Mouse (Mus musculus): ENCODE data around the gene Kng1.
"Not testable (repeated sequence)": the region's sequence is repeated elsewhere in the genome, so short reads cannot be mapped to it uniquely, and the experiment has no call there.

Gene Kng1

DNA sequence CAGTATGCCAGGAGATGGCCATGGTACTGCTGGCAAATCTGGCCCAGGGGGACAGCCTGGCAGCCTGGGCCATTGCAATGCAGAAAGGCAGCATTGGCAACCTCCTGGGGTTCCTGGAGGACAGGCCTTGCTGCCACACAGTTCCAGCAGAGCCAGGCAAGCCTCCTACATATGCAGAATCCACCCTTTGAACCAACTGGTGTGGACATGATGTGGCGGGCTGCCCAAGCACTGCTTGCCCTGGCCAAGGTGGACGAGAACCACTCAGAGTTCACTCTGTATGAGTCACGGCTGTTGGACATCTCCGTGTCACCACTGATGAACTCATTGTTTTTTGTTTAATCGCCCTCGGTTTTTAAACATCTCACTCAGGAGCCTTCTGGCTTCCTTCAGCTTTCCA is 36.5 kb downstream of the Kng1 start:
- no peak for DNase-seq (ENCODE audit: low spot score)

DNA sequence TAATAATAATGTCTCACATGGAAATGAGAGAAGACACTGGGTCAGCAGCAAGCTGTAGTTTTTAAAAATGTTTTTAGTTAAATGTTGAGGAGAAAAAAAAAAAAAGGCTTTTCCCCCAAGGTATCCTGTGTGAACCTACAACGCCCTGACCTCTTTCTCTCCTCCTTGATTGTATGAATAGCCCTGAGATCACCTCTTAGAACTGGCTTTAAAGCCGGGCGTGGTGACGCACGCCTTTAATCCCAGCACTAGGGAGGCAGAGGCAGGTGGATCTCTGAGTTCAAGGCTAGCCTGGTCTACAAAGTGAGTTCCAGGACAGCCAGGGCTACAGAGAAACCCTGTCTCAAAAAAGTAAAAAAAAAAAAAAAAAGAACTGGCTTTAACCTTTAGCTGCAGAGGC is 37.9 kb downstream of the Kng1 start:
- not testable (repeated sequence) for DNase-seq (ENCODE audit: low spot score)

DNA sequence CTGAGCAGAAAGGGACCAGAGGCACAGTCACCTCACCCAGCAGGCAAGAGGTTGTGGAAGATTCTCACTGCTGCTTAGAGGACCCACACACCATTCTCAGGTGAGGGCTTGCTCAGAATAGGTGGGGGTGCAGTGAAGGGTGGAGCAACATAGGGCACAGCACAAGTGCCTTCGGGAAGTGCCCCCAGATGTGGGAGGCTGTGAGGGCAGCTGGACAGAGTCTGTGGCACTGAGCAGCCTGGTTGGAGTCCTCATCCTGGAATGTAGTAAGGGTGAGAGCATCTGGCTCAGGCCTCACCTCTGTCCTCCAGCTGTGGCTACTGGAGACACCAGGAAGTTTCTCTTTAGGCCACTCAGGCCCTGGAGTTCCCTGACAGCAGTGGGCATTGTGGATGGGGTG is 39.2 kb downstream of the Kng1 start:
- DNase-seq (ENCODE audit: low spot score) = not testable (repeated sequence)

DNA sequence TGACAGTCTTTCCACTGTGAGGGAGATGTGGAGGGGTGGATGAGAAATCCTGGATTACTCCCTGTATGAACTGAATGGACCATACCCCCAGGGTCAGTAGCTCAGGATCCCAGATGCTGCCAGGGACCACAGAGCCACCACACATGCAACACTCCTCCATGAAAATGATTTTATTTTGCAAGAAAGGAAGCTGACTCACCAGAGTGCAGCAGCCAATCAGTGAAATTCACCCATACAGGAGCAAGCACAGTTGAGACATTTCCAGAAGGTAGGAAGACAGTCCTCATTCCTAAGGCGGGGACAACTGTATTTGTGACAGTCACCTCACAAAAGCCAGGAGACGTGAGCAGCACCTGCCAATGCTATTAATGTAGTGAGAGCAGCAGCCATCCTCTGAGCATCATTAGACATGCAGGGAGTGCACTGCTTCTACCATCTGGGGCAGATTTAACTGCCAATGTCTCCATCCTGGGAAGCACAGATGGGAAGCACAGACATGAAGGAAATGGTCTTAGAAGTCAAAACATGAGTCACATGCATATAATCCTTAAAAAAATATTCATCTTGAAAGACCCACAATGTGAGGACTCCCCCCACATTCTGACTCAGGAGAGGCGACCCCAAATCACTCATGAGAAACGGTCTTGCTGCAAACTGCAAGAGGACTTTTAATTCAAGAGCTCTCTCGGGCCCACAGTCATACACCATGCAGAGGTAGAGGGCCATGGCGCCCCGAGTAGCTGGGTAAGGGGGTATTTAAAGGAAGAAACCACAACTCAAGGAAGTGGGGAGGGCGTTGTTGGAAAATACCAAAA is 39.8 kb downstream of the Kng1 start:
- not testable (repeated sequence) for DNase-seq (ENCODE audit: low spot score)

DNA sequence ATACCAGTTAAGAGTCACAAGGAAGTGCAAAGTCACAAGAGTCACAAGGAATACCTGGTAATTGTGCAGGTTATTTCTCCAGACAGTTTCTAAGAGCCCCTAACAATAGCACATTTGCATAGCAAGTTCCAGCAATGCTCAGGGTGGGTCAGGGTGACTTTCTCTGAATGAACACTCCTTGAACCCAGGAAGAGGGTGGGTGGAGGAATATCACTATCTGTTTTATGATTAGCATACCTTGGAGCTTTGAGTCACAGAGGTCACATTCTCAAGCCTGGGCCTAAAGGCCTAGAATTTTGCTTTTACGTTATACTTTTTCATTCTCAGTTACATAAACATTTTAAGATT is 40.4 kb downstream of the Kng1 start:
- not testable (repeated sequence) for DNase-seq (ENCODE audit: low spot score)

DNA sequence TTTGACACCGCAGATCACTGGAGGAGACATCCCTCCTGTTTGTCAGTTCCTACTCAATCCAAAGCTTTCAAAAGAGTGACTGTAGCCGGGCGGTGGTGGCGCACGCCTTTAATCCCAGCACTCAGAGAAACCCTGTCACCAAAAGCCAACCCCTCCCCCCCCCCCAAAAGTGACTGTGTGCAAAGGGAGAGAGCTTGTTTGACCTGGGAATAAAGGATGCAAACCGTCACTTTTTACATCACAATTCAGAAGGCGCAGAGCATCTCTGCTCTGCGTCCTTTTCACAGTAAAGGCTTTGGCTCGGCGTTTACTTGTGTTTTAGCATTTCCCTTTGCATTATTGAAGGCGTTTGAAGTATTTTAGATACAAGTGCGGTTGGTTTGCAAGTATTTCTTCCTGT is 42.0 kb downstream of the Kng1 start:
- DNase-seq (ENCODE audit: low spot score) = no peak

DNA sequence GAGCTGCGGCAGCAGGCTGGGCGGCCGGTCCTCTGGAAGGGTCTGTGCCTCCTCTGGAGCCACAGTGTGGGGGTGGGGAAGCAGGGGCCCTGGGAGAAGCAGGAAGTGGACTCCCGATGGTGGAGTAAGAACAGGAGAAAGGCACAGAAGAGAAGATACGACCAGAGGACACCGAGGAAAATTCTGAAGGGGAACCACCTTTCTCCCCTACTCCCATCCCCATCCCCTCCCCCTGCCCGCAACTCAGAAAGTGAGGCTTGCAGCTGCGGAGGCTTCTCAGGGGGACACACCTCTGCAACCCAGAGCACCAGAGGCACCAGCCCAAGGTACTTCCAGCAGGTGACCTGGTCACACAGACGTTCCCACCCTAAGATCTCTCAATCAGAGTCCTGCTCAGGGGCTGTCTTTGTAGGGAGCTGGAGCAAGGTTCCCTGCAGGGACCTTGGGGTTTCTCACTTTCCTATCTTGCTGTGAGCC is 42.5 kb downstream of the Kng1 start:
- DNase-seq (ENCODE audit: low spot score) = peak; percentile 74

DNA sequence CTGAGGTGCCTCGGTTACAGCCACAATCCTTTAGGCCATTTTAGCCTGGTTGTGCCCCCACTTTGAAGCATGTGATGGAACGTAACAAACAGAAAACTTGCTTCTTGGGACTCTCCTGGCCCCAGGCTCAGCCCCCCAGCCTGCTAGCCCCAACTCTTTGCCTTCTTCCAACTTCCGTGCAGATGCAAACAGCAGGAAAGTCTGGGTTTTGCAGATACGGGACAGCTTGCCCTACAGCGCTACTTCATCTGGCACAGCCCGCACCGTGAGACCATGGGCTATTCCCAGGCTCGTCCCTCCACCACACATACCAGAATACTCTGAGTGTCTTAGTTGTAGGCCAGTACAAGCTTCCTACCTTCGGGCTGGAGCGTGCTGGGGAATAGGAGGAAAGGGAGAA is 42.9 kb downstream of the Kng1 start:
- DNase-seq (ENCODE audit: low spot score) = no peak

DNA sequence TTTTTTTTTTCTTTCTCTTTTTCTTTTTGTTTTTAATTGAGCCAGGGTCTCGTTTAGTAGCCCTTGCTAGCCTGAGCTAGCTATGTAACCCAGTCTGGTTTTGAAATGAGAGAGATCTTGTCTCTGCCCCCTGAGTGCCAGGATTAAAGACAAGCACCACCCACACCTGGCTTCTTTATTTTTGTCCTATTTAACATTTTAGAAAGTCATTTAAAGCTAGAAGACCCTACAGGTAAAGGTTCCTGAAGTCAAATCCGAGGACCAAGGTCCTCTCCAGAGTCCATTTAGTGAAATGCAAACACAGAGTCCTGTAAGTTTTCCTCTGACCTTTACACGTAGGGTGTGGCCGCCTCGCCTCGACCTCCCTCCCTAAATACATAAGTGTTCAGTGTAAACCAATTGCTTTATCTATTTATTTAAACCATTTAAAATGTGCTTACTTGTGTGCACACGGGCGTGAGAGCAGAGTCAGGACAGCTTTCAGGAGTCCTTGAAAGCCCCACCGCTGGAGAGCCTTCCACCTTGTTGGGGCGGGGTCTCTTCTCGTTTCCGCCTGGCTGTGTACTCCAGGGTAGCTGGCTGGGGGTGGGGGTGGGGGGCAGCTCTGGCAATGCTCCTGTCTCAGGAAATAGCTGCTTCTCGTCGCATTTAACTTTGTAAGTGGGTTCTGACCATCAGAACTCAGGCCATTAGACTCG is 44.8 kb downstream of the Kng1 start:
- DNase-seq (ENCODE audit: low spot score) = peak; percentile 77

DNA sequence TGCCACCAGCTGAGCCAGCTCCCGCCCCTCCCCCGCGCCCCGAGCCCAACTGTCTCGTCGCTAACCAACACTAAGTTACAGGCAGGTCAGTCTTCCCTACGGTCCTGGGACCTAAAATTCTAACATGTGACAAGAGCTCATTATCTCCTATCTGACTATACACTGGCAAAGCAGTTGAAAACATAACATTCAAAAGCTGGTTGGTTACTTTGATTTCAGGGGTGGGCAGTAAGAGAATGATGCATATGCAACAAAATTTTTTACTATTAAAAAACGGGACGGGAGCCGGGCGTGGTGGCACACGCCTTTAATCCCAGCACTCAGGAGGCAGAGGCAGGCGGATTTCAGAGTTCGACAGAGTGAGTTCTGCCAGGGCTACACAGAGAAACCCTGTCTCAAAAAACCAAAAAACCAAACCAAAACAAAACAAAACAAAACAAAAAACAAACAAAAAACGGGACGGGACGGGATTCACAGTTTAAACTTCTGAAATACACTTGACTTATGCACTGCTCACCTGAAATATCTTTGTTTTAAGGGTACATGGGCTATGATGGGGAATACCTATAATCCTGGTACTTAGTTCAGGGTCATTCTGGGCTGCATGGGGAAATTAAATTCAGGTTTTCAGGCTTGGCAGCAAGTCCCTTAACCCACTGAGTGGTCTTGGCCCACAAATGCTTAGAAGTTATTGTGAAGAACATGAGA is 45.5 kb downstream of the Kng1 start:
- DNase-seq (ENCODE audit: low spot score) = no peak

DNA sequence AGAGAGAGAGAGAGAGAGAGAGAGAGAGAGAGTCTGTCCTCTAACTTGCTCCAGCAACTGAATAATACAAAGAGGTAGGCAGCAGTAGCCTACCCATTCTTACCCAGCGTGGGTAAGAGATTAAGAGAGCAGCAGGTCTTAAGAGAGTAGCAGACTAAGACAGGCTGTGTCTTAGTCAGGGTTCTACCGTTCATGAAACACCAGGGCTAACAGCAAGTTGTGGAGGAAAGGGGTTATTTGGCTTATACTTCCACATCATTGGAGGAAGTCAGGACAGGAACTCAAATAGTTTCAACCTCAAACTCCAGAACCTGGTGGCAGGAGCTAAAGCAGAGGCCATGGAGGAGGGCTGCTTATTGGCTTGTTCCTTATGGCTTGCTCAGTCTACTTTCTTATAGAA is 46.2 kb downstream of the Kng1 start:
- no peak for DNase-seq (ENCODE audit: low spot score)

DNA sequence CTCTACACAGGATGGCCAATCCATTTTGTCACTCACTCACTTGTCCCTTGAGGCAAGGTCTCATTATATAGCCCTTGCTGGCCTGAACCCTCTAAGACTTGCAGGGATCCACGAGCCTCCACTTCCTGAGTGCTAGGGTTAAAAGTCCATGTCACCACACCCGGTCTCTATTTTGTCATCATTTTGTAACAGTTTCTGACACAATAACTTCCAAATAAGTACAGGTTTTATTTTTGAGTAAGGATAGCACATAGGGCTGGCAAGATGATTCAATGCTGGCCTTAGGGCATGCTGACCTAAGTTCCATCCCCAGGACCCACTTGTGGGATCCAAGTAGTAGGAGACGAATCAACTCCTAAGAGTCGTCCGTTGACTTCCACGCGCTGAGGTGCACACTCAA is 48.5 kb downstream of the Kng1 start:
- no peak for DNase-seq (ENCODE audit: low spot score)

DNA sequence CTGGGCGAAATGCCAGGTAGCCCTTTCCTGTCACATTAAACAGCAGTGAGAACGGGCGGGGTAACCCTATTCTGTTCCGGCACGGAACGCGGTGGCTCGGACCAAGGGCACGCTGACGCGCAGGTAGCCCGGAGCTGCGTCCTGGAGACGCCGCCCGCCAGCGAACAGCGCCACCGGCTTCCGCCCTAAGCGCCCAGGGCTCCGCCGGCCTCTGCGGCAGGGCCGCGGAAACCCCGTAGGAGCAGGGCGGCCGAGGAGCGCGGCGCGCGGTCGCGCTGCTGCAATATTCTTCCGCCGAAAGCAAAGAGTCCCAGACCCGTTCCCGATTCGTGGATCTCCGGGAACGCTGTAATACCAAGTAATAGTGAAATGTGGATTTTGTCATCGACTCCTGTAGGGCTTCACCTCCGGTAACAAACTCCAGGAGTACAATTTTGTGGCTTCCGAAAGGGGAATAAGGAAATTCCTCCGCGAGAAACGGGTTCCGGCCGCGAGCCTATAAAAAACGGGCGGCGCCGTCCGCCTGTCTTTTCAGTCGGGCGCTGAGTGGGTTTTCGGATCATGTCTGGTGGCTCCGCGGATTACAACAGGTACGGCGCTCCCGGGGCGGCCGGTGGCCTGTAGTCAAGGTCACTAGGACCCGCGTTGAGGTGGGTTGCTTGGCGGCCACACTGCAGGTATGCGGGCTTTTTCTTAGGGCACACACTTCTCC is 49.7 kb downstream of the Kng1 start, which contains the start of gene Eif4a2:
Gene Eif4a2 (plus strand): TSS at position 214 of the 712 bp plus-strand sequence.
- peak; percentile 90 for DNase-seq (ENCODE audit: low spot score)

DNA sequence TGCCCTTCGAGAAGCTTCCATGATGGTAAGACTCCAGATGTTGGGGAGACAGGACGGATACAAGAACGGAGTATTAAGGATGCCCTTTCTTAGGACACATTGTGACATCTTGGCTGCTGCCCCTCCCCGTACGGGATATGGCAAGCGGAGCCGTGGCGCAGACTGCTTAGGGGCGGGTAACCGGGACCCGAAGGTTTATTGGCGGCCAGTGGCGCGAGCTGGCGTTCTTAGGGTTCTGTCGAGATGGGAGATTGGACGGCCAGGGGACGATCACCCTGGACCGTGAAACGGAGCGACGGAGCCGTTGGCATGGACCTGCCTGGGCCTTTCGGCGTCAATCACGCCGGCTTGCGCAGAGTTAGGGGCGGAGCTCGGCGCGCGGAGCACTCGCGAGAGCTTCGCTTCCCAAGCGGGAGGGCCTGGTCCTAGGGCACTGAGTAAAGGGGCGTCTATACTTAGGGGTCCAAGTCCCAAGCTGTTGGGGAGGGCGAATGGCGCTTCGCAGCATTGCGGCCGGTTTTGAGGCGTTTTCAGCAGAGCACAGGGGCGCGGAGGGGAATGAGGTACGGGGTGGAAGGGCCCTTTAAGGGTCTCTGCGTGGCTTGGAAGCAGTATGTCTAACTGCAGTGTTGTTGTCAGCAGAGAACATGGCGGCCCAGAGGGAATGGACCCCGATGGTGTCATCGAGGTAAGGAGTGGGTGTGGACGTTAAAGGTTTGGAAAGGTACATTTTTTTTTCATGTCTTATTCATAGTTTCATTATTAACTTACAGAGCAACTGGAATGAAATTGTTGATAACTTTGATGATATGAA is 50.5 kb downstream of the Kng1 start:
- peak; percentile 80 for DNase-seq (ENCODE audit: low spot score)

DNA sequence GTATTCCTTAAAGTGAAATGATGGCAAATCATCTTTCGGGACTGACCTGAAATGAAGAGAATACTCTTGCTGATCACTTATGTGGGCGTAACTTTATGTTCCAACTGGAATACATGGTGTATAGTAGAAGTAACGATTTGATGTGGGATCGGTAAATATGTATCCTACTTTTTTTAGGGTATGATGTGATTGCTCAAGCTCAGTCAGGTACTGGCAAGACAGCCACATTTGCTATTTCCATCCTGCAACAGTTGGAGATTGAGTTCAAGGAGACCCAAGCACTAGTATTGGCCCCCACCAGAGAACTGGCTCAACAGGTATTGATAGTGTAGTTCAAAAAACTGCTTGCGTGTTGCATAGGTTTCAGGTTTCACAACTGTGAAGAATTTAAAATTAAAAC is 51.3 kb downstream of the Kng1 start:
- no peak for DNase-seq (ENCODE audit: low spot score)

DNA sequence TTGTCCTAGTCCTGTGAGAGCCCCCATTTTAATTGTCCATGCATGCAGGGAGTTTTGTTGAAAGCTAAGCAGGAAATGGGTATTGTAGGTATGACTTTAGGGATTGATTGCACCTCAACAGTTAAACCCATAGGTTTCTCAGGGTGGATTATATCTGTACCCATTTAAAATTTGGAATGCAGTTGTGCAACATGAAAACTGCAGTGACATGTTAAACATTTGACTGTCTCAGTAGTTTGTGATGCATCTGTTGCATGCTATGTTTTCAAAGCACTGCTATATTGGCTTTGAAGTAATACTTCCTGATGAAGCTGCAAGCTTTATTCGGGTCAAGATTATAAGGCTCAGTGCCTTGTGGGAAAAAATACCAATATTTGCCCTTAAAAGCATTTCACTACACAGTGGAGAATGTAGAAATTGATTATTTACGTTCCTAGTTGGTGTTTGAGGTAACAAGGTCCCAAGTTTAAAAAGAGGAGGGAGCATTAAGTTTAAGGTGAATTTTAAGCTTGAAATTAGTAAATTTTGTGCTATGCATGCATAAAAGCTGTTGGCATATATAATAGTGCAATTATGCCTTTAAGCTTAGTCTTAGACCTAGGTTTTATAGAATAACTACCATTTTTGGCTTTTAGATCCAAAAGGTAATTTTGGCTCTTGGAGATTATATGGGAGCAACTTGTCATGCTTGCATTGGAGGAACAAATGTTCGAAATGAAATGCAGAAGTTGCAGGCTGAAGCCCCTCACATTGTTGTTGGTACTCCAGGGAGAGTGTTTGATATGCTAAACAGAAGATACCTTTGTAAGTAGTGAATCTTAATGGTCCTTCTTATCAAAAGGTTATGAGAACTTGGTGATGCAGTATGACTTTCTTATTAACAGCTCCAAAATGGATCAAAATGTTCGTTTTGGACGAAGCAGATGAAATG is 52.0 kb downstream of the Kng1 start:
- DNase-seq (ENCODE audit: low spot score) = no peak

DNA sequence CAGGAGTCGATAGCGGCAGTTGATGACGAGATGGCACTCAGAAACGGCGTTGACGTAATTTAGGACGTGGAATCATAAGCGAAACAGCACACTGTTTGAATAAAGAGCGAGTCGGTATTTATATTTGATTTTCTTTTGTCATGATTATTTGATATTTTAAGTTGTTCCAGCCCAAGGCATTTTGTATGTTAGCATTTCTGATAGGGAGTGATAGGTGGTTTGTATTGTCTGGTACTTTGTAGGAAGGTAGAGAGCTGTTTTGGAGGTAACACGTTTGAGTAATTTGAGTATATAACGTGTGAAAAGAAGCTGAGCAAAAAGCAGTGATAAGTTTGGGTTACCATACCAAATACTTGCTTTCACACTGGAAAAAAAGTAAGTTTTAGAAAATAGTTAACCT is 54.7 kb downstream of the Kng1 start:
- DNase-seq (ENCODE audit: low spot score) = no peak

DNA sequence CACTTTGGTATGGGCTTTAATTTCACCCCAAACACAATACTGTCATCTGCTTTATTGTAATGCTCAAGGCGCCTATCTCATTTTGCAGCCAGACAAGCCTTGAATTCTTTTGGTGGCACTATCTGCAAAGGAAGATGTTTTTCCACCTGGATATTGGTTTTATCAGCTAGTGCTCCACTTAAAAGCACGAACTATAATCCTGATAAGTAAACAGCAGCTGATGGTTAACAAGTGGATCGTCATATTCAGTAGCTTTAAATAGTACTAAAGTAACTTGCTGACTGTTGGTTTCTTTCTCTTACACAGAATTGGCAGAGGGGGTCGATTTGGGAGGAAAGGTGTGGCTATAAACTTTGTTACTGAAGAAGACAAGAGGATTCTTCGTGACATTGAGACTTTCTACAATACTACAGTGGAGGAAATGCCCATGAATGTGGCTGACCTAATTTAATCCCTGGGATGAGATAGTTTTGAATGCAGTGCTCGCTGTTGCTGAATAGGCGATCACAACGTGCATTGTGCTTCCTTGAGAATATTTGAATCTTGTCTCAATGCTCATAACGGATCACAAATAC is 55.3 kb downstream of the Kng1 start:
- DNase-seq (ENCODE audit: low spot score) = no peak

DNA sequence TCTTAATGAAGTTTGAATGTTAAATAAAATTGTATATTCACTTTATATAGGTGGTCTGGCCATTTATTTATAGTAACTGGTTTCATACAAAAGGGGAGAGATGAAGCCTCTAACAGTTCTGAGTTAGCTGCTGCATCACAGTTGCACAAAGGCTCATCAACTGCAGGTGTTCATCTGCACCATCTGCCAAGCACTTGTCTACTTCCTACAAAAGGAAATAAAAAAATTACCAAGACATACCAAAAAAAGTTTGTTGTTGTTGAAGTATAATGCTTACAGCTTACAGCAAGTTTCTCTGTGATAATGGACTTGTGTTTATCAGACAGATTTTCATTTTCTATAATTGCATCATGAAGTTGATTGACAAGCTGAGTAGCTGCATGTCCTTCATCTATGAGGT is 56.2 kb downstream of the Kng1 start:
- DNase-seq (ENCODE audit: low spot score) = no peak

All from yolk sac, embryonic 10.5 days (tissue).